Mouse (Mus musculus): ENCODE measurements around the gene Tmem201. TPM values are rescaled to one million over a fixed set of nuclear protein-coding genes. Genes with fewer than 3 reads are reported as not detected.

Gene Tmem201
- total and polyA plus RNA-seq, 3 experiments = 6.4 to 29.2 (median 16.2) TPM

DNA sequence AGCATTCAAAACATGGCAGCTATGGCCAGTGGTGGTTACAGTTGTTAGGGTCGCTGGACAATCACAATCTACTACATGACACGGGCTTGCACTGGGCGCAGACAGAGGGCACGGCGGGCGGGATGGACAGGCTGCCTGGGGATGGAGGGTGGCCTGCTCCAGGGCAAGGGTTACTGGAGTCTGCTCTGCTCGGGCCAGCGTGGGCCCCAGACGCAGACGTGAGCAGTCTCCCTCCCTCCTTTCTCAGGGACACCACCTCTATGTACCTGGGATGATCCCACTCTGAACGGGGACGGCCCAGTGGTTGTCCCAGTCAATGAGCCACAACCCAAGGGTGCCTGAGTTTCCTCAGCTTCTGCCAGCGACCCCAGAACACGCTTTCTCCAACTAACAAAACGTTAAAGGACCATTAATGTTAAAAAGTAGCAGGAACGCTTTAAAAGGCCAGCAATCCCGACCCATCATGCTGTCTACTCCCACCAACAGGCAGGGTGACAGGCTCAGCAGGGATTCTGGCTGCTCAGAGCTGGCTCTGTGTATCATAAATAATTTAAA lies 12.9 kb downstream of the Tmem201 start:
- no peak for DNase-seq (ENCODE audit: extremely low read depth)
- Histone ChIP-seq H3K9ac (ENCODE audit: insufficient read depth, low read depth) (no peak overlapping the region), H3K4me1 (ENCODE audit: control insufficient read depth in 1 of 2, insufficient read depth in 2 of 2) (no peaks in the 10 kb centered on the region), H3K79me2 (replicated peaks; ENCODE audit: control insufficient read depth, extremely low read depth, insufficient read depth, poor library complexity, severe bottlenecking) (no peaks in the 10 kb centered on the region), H3K4me3 (replicated peaks in 1 of 3; ENCODE audit: low read depth in 2 of 3, low read length in 2 of 3, poor library complexity in 1 of 3) (no peak overlapping the region), H3K9me3 (replicated peaks; ENCODE audit: low read length) (no peaks in the 10 kb centered on the region), H3K4me2 (ENCODE audit: insufficient read depth, low read depth, poor library complexity, severe bottlenecking) (no peak overlapping the region), H3K27ac (ENCODE audit: insufficient read depth, low read depth) (no peak overlapping the region), H3K27me3 (replicated peaks) (no peaks in the 10 kb centered on the region), H3K36me3 (replicated peaks in 1 of 2; ENCODE audit: control insufficient read depth in 1 of 2, insufficient read depth in 1 of 2, low read length in 1 of 2) (peaks cover 73 to 97% of the 10 kb centered on the region in 2 experiments)
- in situ Hi-C loops (cut with MboI; ENCODE audit: low pct_ligation_motif_present, low pct_unique_long_range_greater_than_20kb, low sequenced_read_pairs) = loop anchor here (25.0 kb wide), 1 partner anchor 563 kb away; the partner anchor contains the start of gene Pgd
- TF ChIP-seq GABPA (IDR thresholded peaks at IDR 0.05; ENCODE audit: insufficient replicate concordance, low read depth, low read length) (no peak), SIN3A (IDR thresholded peaks at IDR 0.05; ENCODE audit: low read length) (no peak), HCFC1 (IDR thresholded peaks at IDR 0.05; ENCODE audit: low read depth, low read length) (no peak), TCF12 (IDR thresholded peaks at IDR 0.05; ENCODE audit: low read depth, low read length) (no peak), CTCF (conservative IDR thresholded peaks at IDR 0.05 in 1 of 2, IDR thresholded peaks at IDR 0.05 in 1 of 2; ENCODE audit: low read depth in 2 of 2, low read length in 2 of 2) (no peak), ZNF384 (IDR thresholded peaks at IDR 0.05; ENCODE audit: low read depth, low read length) (no peak), NELFE (IDR thresholded peaks at IDR 0.05; ENCODE audit: low read depth, low read length) (no peak), MYC (IDR thresholded peaks at IDR 0.05; ENCODE audit: low read depth, low read length) (no peak), CHD1 (IDR thresholded peaks at IDR 0.05; ENCODE audit: low read depth, low read length) (no peak), RCOR1 (conservative IDR thresholded peaks at IDR 0.05; ENCODE audit: low read depth, low read length) (no peak), TBP (conservative IDR thresholded peaks at IDR 0.05; ENCODE audit: low read depth, low read length) (no peak), CHD2 (IDR thresholded peaks at IDR 0.05; ENCODE audit: low read length) (no peak), E2F4 (IDR thresholded peaks at IDR 0.05; ENCODE audit: insufficient replicate concordance, low read depth, low read length) (no peak), ZKSCAN1 (IDR thresholded peaks at IDR 0.05; ENCODE audit: borderline replicate concordance, low read depth, low read length) (no peak)
- dilution Hi-C loops (cut with MboI; ENCODE audit: extremely low pct_ligation_motif_present, extremely low pct_unique_long_range_greater_than_20kb, low sequenced_read_pairs) = no loop called here

- H3K36me3 ChIP-seq (replicated peaks in 1 of 2; ENCODE audit: control insufficient read depth in 1 of 2, insufficient read depth in 1 of 2, low read length in 1 of 2) = peaks cover 71 to 97% of the 10 kb centered on the region in 2 experiments
- no peak overlapping the region for H3K4me2 ChIP-seq (ENCODE audit: insufficient read depth, low read depth, poor library complexity, severe bottlenecking)
- in situ Hi-C loops (cut with MboI; ENCODE audit: low pct_ligation_motif_present, low pct_unique_long_range_greater_than_20kb, low sequenced_read_pairs) = loop anchor here (25.0 kb wide), 1 partner anchor 562 kb away; the partner anchor contains the start of gene Pgd
- TF ChIP-seq SIN3A (IDR thresholded peaks at IDR 0.05; ENCODE audit: low read length) (no peak), POLR2AphosphoS2 (IDR thresholded peaks at IDR 0.05; ENCODE audit: low read depth, low read length) (no peak), CTCF (conservative IDR thresholded peaks at IDR 0.05 in 1 of 2, IDR thresholded peaks at IDR 0.05 in 1 of 2; ENCODE audit: low read depth in 2 of 2, low read length in 2 of 2) (peak; percentile 60 to 69), SMC3 (IDR thresholded peaks at IDR 0.05; ENCODE audit: low read depth, low read length) (peak; percentile 33), ETS1 (conservative IDR thresholded peaks at IDR 0.05; ENCODE audit: low read depth, low read length) (no peak), BHLHE40 (IDR thresholded peaks at IDR 0.05; ENCODE audit: low read depth, low read length) (no peak), RAD21 (IDR thresholded peaks at IDR 0.05; ENCODE audit: low read depth, low read length) (peak; percentile 28)
- H3K27ac ChIP-seq (ENCODE audit: insufficient read depth, low read depth) = no peak overlapping the region
- H3K9ac ChIP-seq (ENCODE audit: insufficient read depth, low read depth) = no peak overlapping the region
- H3K4me1 ChIP-seq (ENCODE audit: control insufficient read depth in 1 of 2, insufficient read depth in 2 of 2) = no peaks in the 10 kb centered on the region
- no peak overlapping the region for H3K4me3 ChIP-seq (replicated peaks in 1 of 3; ENCODE audit: low read depth in 2 of 3, low read length in 2 of 3, poor library complexity in 1 of 3)
- no peaks in the 10 kb centered on the region for H3K27me3 ChIP-seq (replicated peaks)
- H3K79me2 ChIP-seq (replicated peaks; ENCODE audit: control insufficient read depth, extremely low read depth, insufficient read depth, poor library complexity, severe bottlenecking) = no peaks in the 10 kb centered on the region
- peak; percentile 30 for DNase-seq (ENCODE audit: extremely low read depth)
- no peaks in the 10 kb centered on the region for H3K9me3 ChIP-seq (replicated peaks; ENCODE audit: low read length)
- dilution Hi-C loops (cut with MboI; ENCODE audit: extremely low pct_ligation_motif_present, extremely low pct_unique_long_range_greater_than_20kb, low sequenced_read_pairs) = no loop called here
Measured at GRCm38 (mm10) chr4:149723855-149724731, 13.8 kb downstream of the Tmem201 start.
